In the genomic region with DNA sequence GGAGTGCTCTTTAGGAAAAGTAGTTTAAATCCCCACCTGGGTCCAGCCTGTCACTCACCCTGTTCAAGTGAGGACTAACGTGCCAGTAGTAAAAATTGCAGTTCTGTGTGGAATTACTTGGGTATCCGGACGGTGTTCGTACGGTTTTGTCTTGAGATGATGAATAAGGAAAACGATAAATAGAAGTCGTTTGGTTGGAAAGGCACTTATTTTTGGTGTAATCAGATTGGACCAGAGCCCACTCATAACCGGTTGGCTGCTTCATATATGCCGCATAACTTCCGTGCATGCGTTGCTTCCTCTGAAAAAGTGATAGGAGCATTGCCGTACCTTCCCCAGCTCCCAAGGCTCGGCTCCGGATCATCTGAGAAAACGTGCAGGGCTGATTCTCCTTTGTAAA, we compare ENCODE assay signal across 8 mouse cellular contexts. TPM values are rescaled to one million over a fixed set of nuclear protein-coding genes. Genes with fewer than 3 reads are reported as not detected.
DNase-seq lines count a peak whose midpoint lies in the region; ATAC-seq and TF ChIP-seq lines count a peak whose summit lies in the region.

No protein-coding gene starts in this region.

- peak overlapping the region; percentile 67 for H3K4me3 ChIP-seq in C2C12 (ENCODE audit: insufficient read depth, poor library complexity, severe bottlenecking)
- H3K4me3 ChIP-seq in embryonic facial prominence, embryonic 13.5 days: peak overlapping the region; percentile 98
- peak overlapping the region; percentile 95 for H3K4me3 ChIP-seq in intestine, embryonic 14.5 days (ENCODE audit: low read depth, low read length)
- peak overlapping the region; percentile 99 for H3K4me3 ChIP-seq in midbrain, embryonic 14.5 days (replicated peaks; ENCODE audit: low read depth, low read length)

- peak overlapping the region; percentile 93 for H3ac ChIP-seq in C2C12 (ENCODE audit: control insufficient read depth, insufficient read length, low read depth)

- H3K79me3 ChIP-seq in C2C12 (ENCODE audit: low read depth): peaks cover 70% of the 10 kb centered on the region

- peak overlapping the region; percentile 97 for H3K9ac ChIP-seq in embryonic facial prominence, embryonic 13.5 days
- H3K9ac ChIP-seq in intestine, embryonic 14.5 days (ENCODE audit: low read length): peak overlapping the region; percentile 97; the same call in 1 of the 2 replicates
- H3K9ac ChIP-seq in midbrain, embryonic 14.5 days (replicated peaks; ENCODE audit: low read length): no peak overlapping the region; the same call in 1 of the 2 replicates

- no peaks in the 10 kb centered on the region for H3K9me3 ChIP-seq in embryonic facial prominence, embryonic 13.5 days
- no peaks in the 10 kb centered on the region for H3K9me3 ChIP-seq in intestine, embryonic 14.5 days (ENCODE audit: control insufficient read depth, low read length)
- no peaks in the 10 kb centered on the region for H3K9me3 ChIP-seq in midbrain, embryonic 14.5 days (ENCODE audit: control insufficient read depth, low read length)

- DNase-seq in cerebellum, adult 8-10 months: peak; percentile 11
- no peak for DNase-seq in cerebellum, postnatal 14 days
- no peak for DNase-seq in intestine, embryonic 14.5 days (ENCODE audit: low spot score)
- no peak for DNase-seq in midbrain, embryonic 14.5 days
- DNase-seq in right cerebral cortex, postnatal 4 days: no peak
- DNase-seq in left cerebral cortex, postnatal 36 days (ENCODE audit: low spot score in 2 of 2): no peak

- H3K4me1 ChIP-seq in embryonic facial prominence, embryonic 13.5 days: peaks cover 31% of the 10 kb centered on the region
- H3K4me1 ChIP-seq in intestine, embryonic 14.5 days (replicated peaks; ENCODE audit: control insufficient read depth, insufficient read depth, low read length): peaks cover 15% of the 10 kb centered on the region
- H3K4me1 ChIP-seq in midbrain, embryonic 14.5 days (ENCODE audit: control insufficient read depth, insufficient read depth, low read length): peaks cover 22% of the 10 kb centered on the region

- under 1% methylated on average over 15 of the region's 15 CpGs for WGBS in embryonic facial prominence, embryonic 13.5 days
- under 1% methylated on average over 15 of the region's 15 CpGs for WGBS in intestine, embryonic 14.5 days
- WGBS in midbrain, embryonic 14.5 days: under 1% methylated on average over 15 of the region's 15 CpGs

- peak overlapping the region; percentile 91 for H3K27ac ChIP-seq in embryonic facial prominence, embryonic 13.5 days
- peak overlapping the region; percentile 71 for H3K27ac ChIP-seq in intestine, embryonic 14.5 days (ENCODE audit: low read depth)
- H3K27ac ChIP-seq in midbrain, embryonic 14.5 days (replicated peaks; ENCODE audit: low read depth, low read length): no peak overlapping the region

- peak overlapping the region; percentile 67 for H3K4me2 ChIP-seq in embryonic facial prominence, embryonic 13.5 days
- H3K4me2 ChIP-seq in intestine, embryonic 14.5 days (ENCODE audit: low read length): peak overlapping the region; percentile 65
- H3K4me2 ChIP-seq in midbrain, embryonic 14.5 days (ENCODE audit: low read length): peak overlapping the region; percentile 79

- peaks cover 33% of the 10 kb centered on the region for H3K36me3 ChIP-seq in C2C12 (ENCODE audit: control insufficient read depth, insufficient read depth)
- peaks cover 6% of the 10 kb centered on the region for H3K36me3 ChIP-seq in embryonic facial prominence, embryonic 13.5 days
- peaks cover 19% of the 10 kb centered on the region for H3K36me3 ChIP-seq in intestine, embryonic 14.5 days (ENCODE audit: control insufficient read depth, insufficient read depth, low read length)
- H3K36me3 ChIP-seq in midbrain, embryonic 14.5 days (ENCODE audit: control insufficient read depth, insufficient read depth, low read length): 0 out of 2 replicates have a peak, but pooled peaks cover 3% of the 10 kb centered on the region

- TF ChIP-seq CTCF in C2C12 (IDR thresholded peaks at IDR 0.05; ENCODE audit: control insufficient read depth, insufficient read depth, insufficient read length): no peak

- peaks cover 97% of the 10 kb centered on the region for H3K79me2 ChIP-seq in C2C12 (ENCODE audit: control insufficient read depth, insufficient read depth)

- intact Hi-C loops in left cerebral cortex, postnatal 36 days (cut with DNase I): no loop called here

- no peaks in the 10 kb centered on the region for H3K27me3 ChIP-seq in C2C12 (ENCODE audit: control insufficient read depth, insufficient read depth, insufficient read length)
- H3K27me3 ChIP-seq in embryonic facial prominence, embryonic 13.5 days: no peaks in the 10 kb centered on the region
- H3K27me3 ChIP-seq in intestine, embryonic 14.5 days (replicated peaks; ENCODE audit: control insufficient read depth, insufficient read depth, low read length): no peaks in the 10 kb centered on the region
- no peaks in the 10 kb centered on the region for H3K27me3 ChIP-seq in midbrain, embryonic 14.5 days (ENCODE audit: control insufficient read depth, insufficient read depth, low read length)

- no peak for ATAC-seq in embryonic facial prominence, embryonic 13.5 days (ENCODE audit: insufficient number of reproducible peaks, insufficient read depth, low FRiP score, low TSS enrichment, low read depth)
- peak; percentile 7; the same call in 1 of the 2 replicates for ATAC-seq in intestine, embryonic 14.5 days (replicated peaks; ENCODE audit: low FRiP score, low TSS enrichment, low read depth)
- peak; percentile 7; the same call in 1 of the 2 replicates for ATAC-seq in midbrain, embryonic 14.5 days (ENCODE audit: low FRiP score, low TSS enrichment)

TF ChIP-seq in C2C12, 6 proteins besides CTCF, POLR2A, EP300 and RAD21:
- TF ChIP-seq MAX (IDR thresholded peaks at IDR 0.05) (no peak), MYOD1 (IDR thresholded peaks at IDR 0.05; ENCODE audit: control insufficient read depth, insufficient read length, low read depth) (no peak), FOSL1 (IDR thresholded peaks at IDR 0.05; ENCODE audit: insufficient read depth, low read length, poor library complexity, severe bottlenecking) (no peak), USF1 (IDR thresholded peaks at IDR 0.05; ENCODE audit: low read depth) (no peak), CEBPB (IDR thresholded peaks at IDR 0.05; ENCODE audit: low read depth) (no peak), MYOG (IDR thresholded peaks at IDR 0.05; ENCODE audit: control insufficient read depth, extremely low read depth, insufficient read length) (no peak)

RNA-seq across cellular contexts. Expression of a gene that starts 0.8 kb away (rescaled TPM):
- 10.5 TPM for polyA plus RNA-seq in C2C12 (2012; fragmentation: generic; extraction: Trizol)
- 70.5 and 80.3 TPM in 2 replicates for polyA plus RNA-seq in embryonic facial prominence, embryonic 13.5 days (2015; fragmentation: Nextera tagmentation; extraction: Ambion mirVana)
- 69.4 and 76.9 TPM in 2 replicates for polyA plus RNA-seq in intestine, embryonic 14.5 days (2014; fragmentation: Nextera tagmentation; extraction: Ambion mirVana)
- 10.6 and 16.4 TPM in 2 replicates for polyA plus RNA-seq in midbrain, embryonic 14.5 days (2014; fragmentation: Nextera tagmentation; extraction: Ambion mirVana)
- total RNA-seq in left cerebral cortex, postnatal 36 days (2021): 1 to 10 TPM; 2.6 to 4.5 TPM

RNA-seq across cellular contexts. Expression of a gene that starts 0.8 kb away (rescaled TPM):
- polyA plus RNA-seq in C2C12 (2012; fragmentation: generic; extraction: Trizol): 9.7 TPM
- polyA plus RNA-seq in embryonic facial prominence, embryonic 13.5 days (2015; fragmentation: Nextera tagmentation; extraction: Ambion mirVana): 87.1 and 90.9 TPM in 2 replicates
- polyA plus RNA-seq in intestine, embryonic 14.5 days (2014; fragmentation: Nextera tagmentation; extraction: Ambion mirVana): 53.1 and 64.1 TPM in 2 replicates
- 108 and 112 TPM in 2 replicates for polyA plus RNA-seq in midbrain, embryonic 14.5 days (2014; fragmentation: Nextera tagmentation; extraction: Ambion mirVana)
- total RNA-seq in left cerebral cortex, postnatal 36 days (2021): 10 to 100 TPM; 64.9 to 70.0 TPM

RNA-seq across cellular contexts. Expression of a gene that starts 52.4 kb away (rescaled TPM):
- 2.5 TPM for polyA plus RNA-seq in C2C12 (2012; fragmentation: generic; extraction: Trizol)
- 23.9 and 25.0 TPM in 2 replicates for polyA plus RNA-seq in embryonic facial prominence, embryonic 13.5 days (2015; fragmentation: Nextera tagmentation; extraction: Ambion mirVana)
- 17.7 and 21.6 TPM in 2 replicates for polyA plus RNA-seq in intestine, embryonic 14.5 days (2014; fragmentation: Nextera tagmentation; extraction: Ambion mirVana)
- polyA plus RNA-seq in midbrain, embryonic 14.5 days (2014; fragmentation: Nextera tagmentation; extraction: Ambion mirVana): 18.5 and 19.3 TPM in 2 replicates
- 10 to 100 TPM; 10.2 to 15.8 TPM for total RNA-seq in left cerebral cortex, postnatal 36 days (2021)

RNA-seq across cellular contexts. Expression of a gene that starts 52.7 kb away (rescaled TPM):
- polyA plus RNA-seq in C2C12 (2012; fragmentation: generic; extraction: Trizol): 7.1 TPM
- 1.6 and 6.4 TPM in 2 replicates for polyA plus RNA-seq in embryonic facial prominence, embryonic 13.5 days (2015; fragmentation: Nextera tagmentation; extraction: Ambion mirVana)
- 2.6 TPM in 1 of 2 replicates, not detected in the other for polyA plus RNA-seq in intestine, embryonic 14.5 days (2014; fragmentation: Nextera tagmentation; extraction: Ambion mirVana)
- 0.72 TPM in 1 of 2 replicates, not detected in the other for polyA plus RNA-seq in midbrain, embryonic 14.5 days (2014; fragmentation: Nextera tagmentation; extraction: Ambion mirVana)
- total RNA-seq in left cerebral cortex, postnatal 36 days (2021): 1 to 10 TPM in 1 of 2 experiments, not detected in 1; 2.8 TPM

RNA-seq across cellular contexts. Expression of a gene that starts 52.8 kb away (rescaled TPM):
- polyA plus RNA-seq in C2C12 (2012; fragmentation: generic; extraction: Trizol): 19.3 TPM
- 34.6 and 37.5 TPM in 2 replicates for polyA plus RNA-seq in embryonic facial prominence, embryonic 13.5 days (2015; fragmentation: Nextera tagmentation; extraction: Ambion mirVana)
- 46.6 and 47.3 TPM in 2 replicates for polyA plus RNA-seq in intestine, embryonic 14.5 days (2014; fragmentation: Nextera tagmentation; extraction: Ambion mirVana)
- polyA plus RNA-seq in midbrain, embryonic 14.5 days (2014; fragmentation: Nextera tagmentation; extraction: Ambion mirVana): 23.5 and 34.2 TPM in 2 replicates
- total RNA-seq in left cerebral cortex, postnatal 36 days (2021): 10 to 100 TPM; 14.8 to 18.0 TPM
